Mouse (Mus musculus) liver (tissue): ENCODE results near the gene Glt8d2.
"Not testable (repeated sequence)": the region's sequence is repeated elsewhere in the genome, so short reads cannot be mapped to it uniquely, and the experiment has no call there.

Experiments used
- DNase-seq: peaks from one replicate; pipeline ENCODE4 v3.0.0-alpha.2; 2020; ENCODE audit warnings: mixed read lengths

Glt8d2 gene

DNA sequence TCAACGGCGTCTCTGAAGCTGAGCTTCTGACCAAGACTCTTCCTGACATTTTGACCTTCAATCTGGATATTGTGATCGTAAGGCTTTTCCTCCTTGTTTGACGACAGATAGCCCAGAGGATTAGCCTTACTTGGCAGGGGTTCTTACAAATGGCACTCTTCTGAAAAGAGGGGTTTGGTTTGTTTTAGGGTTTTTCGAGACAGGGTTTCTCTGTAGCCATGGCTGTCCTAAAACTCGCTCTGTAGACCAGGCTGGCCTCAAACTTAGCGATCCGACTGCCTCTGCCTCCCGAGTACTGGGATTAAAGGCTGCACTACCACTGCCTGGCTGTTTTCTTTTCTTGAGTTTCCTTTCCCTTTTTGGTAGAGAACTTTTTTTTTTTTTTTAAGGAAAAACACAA lies 49.0 kb downstream of the Glt8d2 start:
- no peak for DNase-seq

GRCm38 (mm10) chr10:82639032-82639698 lies 51.3 kb downstream of the Glt8d2 start:
- DNase-seq: no peak

DNA sequence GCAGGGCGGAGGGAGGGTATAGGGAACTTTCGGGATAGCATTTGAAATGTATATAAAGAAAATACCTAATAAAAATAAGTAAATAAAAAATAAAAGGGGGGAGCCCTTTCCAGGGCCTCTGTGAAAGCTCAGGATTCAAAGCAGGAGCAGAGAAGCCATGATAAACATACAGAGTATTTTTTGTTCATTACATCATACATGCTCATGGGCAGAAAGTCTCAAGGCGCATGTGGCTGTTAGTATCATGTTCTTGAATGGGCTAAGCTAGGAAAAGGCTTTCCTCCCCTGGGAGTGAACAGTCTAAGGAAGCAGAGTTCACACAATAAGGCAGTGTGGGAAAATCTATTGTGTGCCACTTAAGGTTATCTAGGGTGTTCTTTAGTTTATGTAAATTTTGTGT lies 54.1 kb downstream of the Glt8d2 start:
- no peak for DNase-seq

DNA sequence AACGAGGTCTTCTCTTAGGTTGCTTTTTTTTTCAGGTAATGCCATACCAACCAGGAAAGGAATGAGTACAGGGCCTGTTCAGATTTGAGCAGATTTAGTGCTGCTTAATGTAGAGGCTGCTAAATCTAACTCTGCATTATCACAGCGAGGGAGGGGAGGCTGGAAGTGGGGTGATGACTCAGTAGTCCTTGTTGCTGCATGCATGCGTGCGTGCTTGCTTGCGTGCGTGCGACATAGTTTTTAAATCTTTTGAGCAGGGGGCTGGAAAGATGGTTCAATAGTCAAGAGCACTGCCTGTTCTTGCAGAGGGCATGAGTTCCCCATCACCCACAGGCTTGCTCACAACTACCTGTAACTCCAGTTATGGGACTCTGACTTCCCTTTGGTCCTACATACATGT lies 56.1 kb downstream of the Glt8d2 start:
- DNase-seq: no peak

DNA sequence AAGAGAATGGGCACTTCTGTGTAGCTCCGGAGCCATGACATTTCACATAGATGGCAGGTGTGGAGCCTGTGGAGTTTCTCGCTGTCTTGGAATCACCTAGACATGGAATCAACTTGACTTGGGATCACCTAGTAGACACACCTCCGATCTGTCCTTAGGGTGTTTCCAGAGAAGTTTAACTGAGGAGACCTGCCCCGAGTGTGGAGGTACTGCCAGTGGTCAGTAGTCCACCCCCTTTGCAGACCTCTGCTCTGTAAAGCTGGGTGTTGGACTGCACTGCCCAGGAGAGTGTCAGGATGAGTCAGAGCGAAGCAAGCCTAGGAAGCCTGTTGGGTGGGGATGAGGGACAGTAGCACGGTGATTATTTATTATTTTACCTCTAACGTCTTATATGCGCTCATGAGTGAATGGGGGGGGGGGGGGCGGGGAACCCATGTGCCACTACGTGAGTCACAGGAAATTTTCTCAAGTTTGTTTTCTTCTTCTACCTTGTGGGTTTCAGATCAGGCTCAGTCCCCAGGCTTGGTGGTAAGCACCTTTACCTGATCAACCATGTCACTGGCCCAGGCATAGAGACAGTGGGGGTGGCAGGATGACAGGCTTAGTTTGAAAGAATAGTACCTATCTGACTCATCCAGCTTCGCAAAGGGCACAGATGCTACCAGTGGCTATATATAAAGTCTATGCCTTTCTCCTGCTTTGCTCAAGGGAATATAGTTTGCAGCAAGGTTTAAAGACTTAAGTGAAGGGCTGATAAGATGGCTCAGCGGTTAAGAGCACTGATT lies 57.8 kb downstream of the Glt8d2 start:
- DNase-seq: no peak

- DNase-seq: no peak
Observed at GRCm38 (mm10) chr10:82631133-82631532, 59.3 kb downstream of the Glt8d2 start.

DNA sequence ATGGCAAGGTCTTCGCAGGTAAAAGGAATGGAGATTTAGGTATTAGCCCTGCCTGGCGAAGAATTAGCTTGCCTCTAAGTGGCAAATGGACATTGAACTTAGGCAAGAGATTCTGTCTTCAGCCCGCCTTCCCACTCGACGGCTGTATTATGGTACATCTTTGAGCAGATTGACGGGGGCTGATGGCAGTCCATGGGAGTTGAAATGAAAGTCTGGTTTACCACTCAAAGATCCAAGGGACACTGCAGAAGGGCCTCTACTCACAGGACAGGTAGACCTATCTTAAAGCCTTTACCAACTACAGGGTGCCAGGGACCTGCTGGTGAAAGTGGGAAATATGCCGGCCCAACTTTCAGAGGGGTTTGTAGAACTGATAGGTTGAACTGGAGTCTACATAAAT lies 60.0 kb downstream of the Glt8d2 start:
- no peak for DNase-seq

GRCm38 (mm10) chr10:82629586-82630255 lies 60.7 kb downstream of the Glt8d2 start, which contains the start of gene Tdg:
TSS of gene Tdg (plus strand) at chr10:82629828.
- peak; percentile 97 for DNase-seq

GRCm38 (mm10) chr10:82629111-82629585 lies 61.3 kb downstream of the Glt8d2 start:
- DNase-seq: peak; percentile 15

DNA sequence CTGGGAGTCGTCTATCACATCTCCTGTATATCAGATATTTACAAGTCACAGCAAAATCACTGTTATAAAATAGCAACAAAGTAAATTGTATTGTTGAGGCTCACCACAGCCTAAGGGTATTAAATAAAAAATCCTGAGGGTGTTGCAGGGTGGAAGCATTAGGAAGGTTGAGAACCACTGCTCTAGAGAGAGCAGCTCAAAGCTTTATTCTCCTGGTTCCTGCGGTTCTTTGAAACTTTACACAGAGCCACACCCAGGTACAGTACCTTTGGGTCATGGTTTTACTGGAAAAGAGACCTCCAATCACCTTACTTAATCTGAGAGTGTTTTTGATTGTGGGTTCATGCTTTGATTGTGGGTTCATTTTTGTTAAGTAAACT lies 66.9 kb downstream of the Glt8d2 start:
- DNase-seq: not testable (repeated sequence)

GRCm38 (mm10) chr10:82622671-82623552 lies 67.5 kb downstream of the Glt8d2 start, which contains the start of gene 1190007I07Rik:
TSS of gene 1190007I07Rik (minus strand) at chr10:82623228.
- peak; percentile 91 for DNase-seq

DNA sequence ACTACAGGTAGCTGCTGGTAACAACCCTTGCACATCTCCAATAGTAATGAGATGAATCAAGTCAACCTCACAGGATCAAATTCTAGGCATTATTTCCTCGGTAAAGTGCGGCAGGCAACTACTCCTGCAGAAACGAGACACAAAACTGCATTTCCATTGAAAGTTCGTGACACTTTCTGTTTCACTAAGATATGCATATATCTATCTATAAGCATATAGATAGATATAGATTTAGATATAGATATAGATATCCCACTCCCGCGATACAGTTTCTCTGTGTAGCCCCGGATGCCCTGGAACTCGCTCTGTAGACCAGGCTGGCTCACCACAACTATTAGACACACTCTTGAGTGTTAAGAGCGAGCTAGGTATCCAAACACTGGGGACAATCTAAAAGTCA lies 68.2 kb downstream of the Glt8d2 start:
- no peak for DNase-seq
